ENCODE assay signal across 18 mouse cellular contexts in genomic region chr3:17326292-17326691, GRCm38 (mm10).
DNase-seq lines count a peak whose midpoint lies in the region; ATAC-seq lines count a peak whose summit lies in the region.
"Had no signal": no experiment of that assay in that cellular context is flagged by ENCODE, and none has a peak within 500 bp of the region (broad histone marks: within the 10 kb centered on the region; RNA-seq: fewer than 3 reads in every experiment).

No protein-coding gene starts in this region.

- peak; percentile 62 for ATAC-seq in forebrain, embryonic 14.5 days
- ATAC-seq in forebrain, embryonic 16.5 days, result peak; percentile 61
- peak; percentile 59 for ATAC-seq in midbrain, embryonic 12.5 days (ENCODE audit: low FRiP score, low read depth)
- peak; percentile 57; the same call in 1 of the 2 replicates for ATAC-seq in neural tube, embryonic 14.5 days (ENCODE audit: low read depth)
- no peak for ATAC-seq in kidney, embryonic 16.5 days (ENCODE audit: low FRiP score, low TSS enrichment)
- ATAC-seq: liver, postnatal 0 days had no signal

- H3K27me3 ChIP-seq in forebrain, embryonic 14.5 days (replicated peaks; ENCODE audit: control insufficient read depth, insufficient read depth, low read length), result no peaks in the 10 kb centered on the region
- H3K27me3 ChIP-seq in forebrain, embryonic 16.5 days (replicated peaks; ENCODE audit: control insufficient read depth, insufficient read depth, low read length), result no peaks in the 10 kb centered on the region
- no peaks in the 10 kb centered on the region for H3K27me3 ChIP-seq in midbrain, embryonic 12.5 days
- no peaks in the 10 kb centered on the region for H3K27me3 ChIP-seq in neural tube, embryonic 14.5 days (ENCODE audit: control insufficient read depth, insufficient read depth, low read length)
- no peaks in the 10 kb centered on the region for H3K27me3 ChIP-seq in kidney, embryonic 16.5 days (ENCODE audit: insufficient read depth, low read length)
- H3K27me3 ChIP-seq: embryonic facial prominence, embryonic 15.5 days; heart, embryonic 15.5 days had no signal

- peak; percentile 74 for DNase-seq in forebrain, embryonic 14.5 days (ENCODE audit: low spot score)
- DNase-seq in testis, postnatal 14 days (ENCODE audit: low spot score), result no peak
- no peak for DNase-seq in right cerebral cortex, adult 18-20 months
- DNase-seq: cerebellum, adult 9-11 months; gastrocnemius, adult 2 months; heart, adult 18-20 months; kidney, adult 11 months; kidney, postnatal 25 days; layer of hippocampus, adult 9-11 months; liver; liver, postnatal 0 days; lung, postnatal 14 days had no signal

- H3K4me2 ChIP-seq in forebrain, embryonic 14.5 days (ENCODE audit: low read length), result no peak overlapping the region
- 0 out of 2 replicates have a peak overlapping the region, but pooled peaks have one; percentile 11 for H3K4me2 ChIP-seq in forebrain, embryonic 16.5 days (ENCODE audit: low read length)
- peak overlapping the region; percentile 25 for H3K4me2 ChIP-seq in midbrain, embryonic 12.5 days (replicated peaks)
- H3K4me2 ChIP-seq in neural tube, embryonic 14.5 days (ENCODE audit: low read depth, low read length), result peak overlapping the region; percentile 42
- H3K4me2 ChIP-seq in kidney, embryonic 16.5 days (replicated peaks; ENCODE audit: low read depth, low read length), result no peak overlapping the region
- H3K4me2 ChIP-seq: embryonic facial prominence, embryonic 15.5 days; heart, embryonic 15.5 days had no signal

- H3K4me1 ChIP-seq in forebrain, embryonic 14.5 days (ENCODE audit: control insufficient read depth, insufficient read depth, low read length), result peaks cover 3% of the 10 kb centered on the region; the same call in 1 of the 2 replicates
- H3K4me1 ChIP-seq in forebrain, embryonic 16.5 days (replicated peaks; ENCODE audit: control insufficient read depth, insufficient read depth, low read length), result no peaks in the 10 kb centered on the region; the same call in 1 of the 2 replicates
- peaks cover 38% of the 10 kb centered on the region; the same call in 1 of the 2 replicates for H3K4me1 ChIP-seq in midbrain, embryonic 12.5 days
- peaks cover 27% of the 10 kb centered on the region for H3K4me1 ChIP-seq in neural tube, embryonic 14.5 days (ENCODE audit: control insufficient read depth, insufficient read depth, low read length)
- H3K4me1 ChIP-seq in kidney, embryonic 16.5 days (ENCODE audit: insufficient read depth, low read length), result no peaks in the 10 kb centered on the region
- H3K4me1 ChIP-seq: embryonic facial prominence, embryonic 15.5 days; heart, embryonic 15.5 days had no signal

- no peaks in the 10 kb centered on the region for H3K9me3 ChIP-seq in forebrain, embryonic 14.5 days (replicated peaks; ENCODE audit: control insufficient read depth, low read length)
- no peaks in the 10 kb centered on the region for H3K9me3 ChIP-seq in forebrain, embryonic 16.5 days (ENCODE audit: control insufficient read depth, low read length)
- H3K9me3 ChIP-seq in midbrain, embryonic 12.5 days, result no peaks in the 10 kb centered on the region
- no peaks in the 10 kb centered on the region for H3K9me3 ChIP-seq in neural tube, embryonic 14.5 days (ENCODE audit: control insufficient read depth, low read length)
- no peaks in the 10 kb centered on the region for H3K9me3 ChIP-seq in kidney, embryonic 16.5 days (ENCODE audit: low read length)
- H3K9me3 ChIP-seq: embryonic facial prominence, embryonic 15.5 days; heart, embryonic 15.5 days had no signal

- WGBS in forebrain, embryonic 14.5 days, result 75% methylated on average over 8 of the region's 8 CpGs
- 57% methylated on average over 8 of the region's 8 CpGs for WGBS in forebrain, embryonic 16.5 days
- 59% methylated on average over 8 of the region's 8 CpGs for WGBS in midbrain, embryonic 12.5 days
- 57% methylated on average over 8 of the region's 8 CpGs for WGBS in neural tube, embryonic 14.5 days
- 94% methylated on average over 8 of the region's 8 CpGs for WGBS in kidney, embryonic 16.5 days

- H3K27ac ChIP-seq in forebrain, embryonic 14.5 days (ENCODE audit: low read depth, low read length), result peak overlapping the region; percentile 67
- peak overlapping the region; percentile 65; the same call in 1 of the 2 replicates for H3K27ac ChIP-seq in forebrain, embryonic 16.5 days (ENCODE audit: low read length)
- H3K27ac ChIP-seq in midbrain, embryonic 12.5 days (replicated peaks), result peak overlapping the region; percentile 78
- H3K27ac ChIP-seq in neural tube, embryonic 14.5 days (ENCODE audit: low read depth, low read length), result peak overlapping the region; percentile 96
- H3K27ac ChIP-seq in kidney, embryonic 16.5 days (ENCODE audit: low read length), result no peak overlapping the region
- H3K27ac ChIP-seq: embryonic facial prominence, embryonic 15.5 days; gastrocnemius, adult 2 months; heart, embryonic 15.5 days had no signal

- no peak overlapping the region for H3K9ac ChIP-seq in forebrain, embryonic 14.5 days (ENCODE audit: low read length)
- no peak overlapping the region for H3K9ac ChIP-seq in forebrain, embryonic 16.5 days (replicated peaks; ENCODE audit: low read depth, low read length)
- no peak overlapping the region for H3K9ac ChIP-seq in midbrain, embryonic 12.5 days (replicated peaks)
- H3K9ac ChIP-seq in neural tube, embryonic 14.5 days (replicated peaks; ENCODE audit: low read depth, low read length), result peak overlapping the region; percentile 63
- H3K9ac ChIP-seq in kidney, embryonic 16.5 days (replicated peaks; ENCODE audit: low read length), result no peak overlapping the region
- H3K9ac ChIP-seq: embryonic facial prominence, embryonic 15.5 days; heart, embryonic 15.5 days; liver, postnatal 0 days had no signal

- H3K36me3 ChIP-seq in forebrain, embryonic 14.5 days (ENCODE audit: control insufficient read depth, insufficient read depth, low read length), result no peaks in the 10 kb centered on the region
- H3K36me3 ChIP-seq in forebrain, embryonic 16.5 days (ENCODE audit: control insufficient read depth, insufficient read depth), result no peaks in the 10 kb centered on the region
- no peaks in the 10 kb centered on the region for H3K36me3 ChIP-seq in midbrain, embryonic 12.5 days
- H3K36me3 ChIP-seq in neural tube, embryonic 14.5 days (ENCODE audit: control insufficient read depth, insufficient read depth, low read length), result no peaks in the 10 kb centered on the region
- H3K36me3 ChIP-seq in kidney, embryonic 16.5 days (ENCODE audit: insufficient read depth, low read length), result no peaks in the 10 kb centered on the region
- H3K36me3 ChIP-seq: embryonic facial prominence, embryonic 15.5 days; heart, embryonic 15.5 days had no signal

- H3K4me3 ChIP-seq in forebrain, embryonic 14.5 days (ENCODE audit: low read depth, low read length), result no peak overlapping the region
- no peak overlapping the region for H3K4me3 ChIP-seq in forebrain, embryonic 16.5 days (replicated peaks; ENCODE audit: low read length)
- no peak overlapping the region for H3K4me3 ChIP-seq in midbrain, embryonic 12.5 days
- peak overlapping the region; percentile 12; the same call in 1 of the 2 replicates for H3K4me3 ChIP-seq in neural tube, embryonic 14.5 days (ENCODE audit: low read depth, low read length)
- no peak overlapping the region for H3K4me3 ChIP-seq in kidney, embryonic 16.5 days (ENCODE audit: low read length)
- H3K4me3 ChIP-seq: embryonic facial prominence, embryonic 15.5 days; gastrocnemius, adult 2 months; heart, embryonic 15.5 days had no signal

Comparison
In these comparisons a context has a peak if more than half of its experiments do, and no peak if none do; other contexts are left out.
1. H3K4me2 ChIP-seq: peak in forebrain, embryonic 16.5 days (single experiment), midbrain, embryonic 12.5 days (single experiment) and neural tube, embryonic 14.5 days (single experiment); none in forebrain, embryonic 14.5 days (single experiment) and kidney, embryonic 16.5 days (single experiment).